Mouse (Mus musculus): ENCODE measurements around the gene Gm1673. TPM values are rescaled to one million over a fixed set of nuclear protein-coding genes. Genes with fewer than 3 reads are reported as not detected.
"Not testable (repeated sequence)": the region's sequence is repeated elsewhere in the genome, so short reads cannot be mapped to it uniquely, and the experiment has no call there.

Gm1673 gene
- total RNA-seq (2021): 10 to 100 TPM; 77.4 to 86.2 TPM
- long read RNA-seq, experiment 1, transcript Gm1673-203 (4 exons, 511 nt): minor isoform, 19 of 43 reads
- long read RNA-seq, experiment 1, transcript Gm1673-201 (4 exons, 477 nt): major isoform, 20 of 43 reads
- long read RNA-seq, experiment 1, partial matches to known transcripts: 0 of 43 reads
- long read RNA-seq, experiment 1, other reads (novel, unspliced or antisense): 2 of 43 reads
- long read RNA-seq, experiment 2, transcript Gm1673-201 (4 exons, 477 nt): minor isoform, 18 of 47 reads
- long read RNA-seq, experiment 2, transcript Gm1673-203 (4 exons, 511 nt): major isoform, 20 of 47 reads
- long read RNA-seq, experiment 2, partial matches to known transcripts: 2 of 47 reads
- long read RNA-seq, experiment 2, other reads (novel, unspliced or antisense): 3 of 47 reads

DNA sequence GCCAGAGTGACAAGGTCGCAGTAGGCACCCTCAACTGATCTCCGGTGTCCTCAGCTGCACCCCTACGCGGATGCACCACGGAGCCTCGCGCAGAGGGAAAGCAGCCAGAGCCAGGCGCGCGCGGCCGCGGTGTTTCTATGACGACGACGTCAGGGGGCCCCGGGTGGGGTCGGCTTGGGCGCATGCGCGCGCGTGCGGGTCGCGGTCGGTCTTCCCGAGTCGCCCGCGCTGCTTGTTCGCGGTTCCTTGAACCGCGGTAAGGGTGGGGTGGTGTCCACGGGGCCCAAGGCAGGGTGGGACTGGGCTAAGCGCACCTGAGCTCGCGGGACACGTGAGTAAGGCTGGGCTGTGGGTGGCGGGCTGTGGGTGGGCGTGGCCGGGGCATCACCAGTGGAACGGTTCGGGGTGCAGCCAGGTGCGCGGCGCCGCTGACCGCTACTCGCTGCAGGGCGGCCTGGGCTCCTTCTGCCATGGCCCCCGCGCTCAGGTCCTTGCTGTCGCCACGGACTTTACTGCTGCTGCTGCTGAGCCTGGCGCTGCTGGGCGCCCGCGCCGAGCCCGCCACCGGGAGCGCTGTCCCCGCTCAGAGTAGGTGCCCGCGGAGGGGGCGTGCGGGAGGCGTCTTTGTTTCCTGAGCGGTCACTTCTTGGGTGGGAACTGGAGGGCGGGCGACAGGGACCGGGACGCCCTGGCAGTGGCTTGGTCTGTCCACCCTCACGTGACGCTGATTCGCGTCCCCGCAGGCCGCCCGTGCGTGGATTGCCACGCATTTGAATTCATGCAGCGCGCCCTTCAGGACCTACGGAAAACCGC is at the start of gene Gm1673:
Gene Gm1673, plus strand, starts transcription at position 125 of the 813 bp plus-strand sequence.
- DNase-seq (ENCODE audit: extremely low spot score in 1 of 2, low spot score in 2 of 2): peak; percentile 90 to 93

DNA sequence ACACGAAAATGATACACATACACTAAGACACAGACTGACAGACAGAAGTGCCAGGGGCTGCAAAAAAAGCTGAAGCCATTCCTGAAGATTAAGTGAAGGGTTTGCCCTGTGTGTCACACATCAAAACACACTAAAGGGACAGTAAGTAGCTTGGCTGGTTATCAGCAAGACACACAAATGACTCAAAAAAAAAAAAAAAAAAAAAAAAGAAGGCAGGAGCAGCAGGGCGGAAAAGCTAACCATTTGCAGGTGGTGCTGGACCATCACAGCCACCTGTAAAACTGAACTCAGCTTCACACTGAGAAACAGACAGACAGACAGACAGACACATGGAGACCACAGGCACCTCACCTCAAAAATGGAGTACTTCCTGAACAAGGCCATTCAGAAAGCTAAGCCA is 49.2 kb upstream of the Gm1673 start:
- no peak for DNase-seq (ENCODE audit: extremely low spot score in 1 of 2, low spot score in 2 of 2)
- no peak overlapping the region for H3K27ac ChIP-seq
- no peak overlapping the region for H3K4me3 ChIP-seq
- TF ChIP-seq CTCF (IDR thresholded peaks at IDR 0.05): no peak
- intact Hi-C loops (cut with DNase I): no loop called here

More for the DNA sequence above, at the start of gene Gm1673:
- intact Hi-C loops (cut with DNase I): loop anchor here (1.0 to 5.0 kb wide), 2 partner anchors 12 to 46 kb away; partner anchors contain the start of genes Nat8l and Nelfa
- peak; percentile 59 for TF ChIP-seq CTCF (IDR thresholded peaks at IDR 0.05)
- H3K4me3 ChIP-seq: peak within 1 kb of the TSS; percentile 96
- peak within 1 kb of the TSS; percentile 98 for H3K27ac ChIP-seq

GRCm38 (mm10) chr5:33934877-33935276 is 48.4 kb upstream of the Gm1673 start:
- Histone ChIP-seq H3K4me3 (peak overlapping the region; percentile 88), H3K27ac (no peak overlapping the region)
- intact Hi-C loops (cut with DNase I): loop anchor here (1.0 to 5.0 kb wide), 2 partner anchors 47 to 62 kb away; partner anchors contain the start of gene Gm1673
- no peak for TF ChIP-seq CTCF (IDR thresholded peaks at IDR 0.05)
- no peak for DNase-seq (ENCODE audit: extremely low spot score in 1 of 2, low spot score in 2 of 2)

- intact Hi-C loops (cut with DNase I): loop anchor here (1.0 to 5.0 kb wide), 4 partner anchors 47 to 153 kb away; partner anchors contain the start of genes Gm1673 and Letm1
- peak overlapping the region; percentile 88 for H3K4me3 ChIP-seq
- peak overlapping the region; percentile 92 for H3K27ac ChIP-seq
- no peak; the same call in 1 of the 2 replicates for TF ChIP-seq CTCF (IDR thresholded peaks at IDR 0.05)
- DNase-seq (ENCODE audit: extremely low spot score in 1 of 2, low spot score in 2 of 2): no peak
Observed at GRCm38 (mm10) chr5:33935700-33936111, 47.5 kb upstream of the Gm1673 start.

DNA sequence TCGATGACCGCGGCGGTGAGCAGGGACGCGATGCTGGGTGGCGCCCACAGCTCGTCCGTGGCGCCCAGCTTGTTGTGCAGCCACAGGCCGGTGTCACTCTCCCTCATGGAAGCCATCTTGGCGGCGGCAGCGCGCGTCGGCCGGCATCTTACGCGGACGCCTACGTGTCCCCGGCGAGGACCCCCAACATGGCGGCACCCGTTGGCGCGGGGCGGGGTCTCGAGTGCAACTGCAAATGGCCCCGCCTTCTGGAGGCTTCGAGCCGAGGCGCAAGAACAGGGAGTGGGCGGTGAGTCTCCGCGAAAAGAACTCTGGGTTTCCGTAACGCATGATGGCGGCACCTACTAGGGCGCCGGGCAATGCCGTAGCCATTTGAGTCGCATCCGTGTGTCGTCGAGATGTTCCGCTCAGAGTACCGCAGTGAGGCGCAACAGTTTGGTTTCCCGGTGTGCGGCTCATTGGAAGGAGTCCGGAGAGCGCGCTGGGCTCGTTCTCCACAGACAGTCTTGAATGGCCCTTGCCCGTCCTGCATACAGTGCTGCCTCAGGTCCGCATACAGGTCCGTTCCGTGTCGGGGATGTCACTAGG is 47.0 kb upstream of the Gm1673 start, which contains the start of gene Nelfa:
Gene Nelfa, minus strand, starts transcription at position 294 of the 588 bp plus-strand sequence.
- intact Hi-C loops (cut with DNase I): loop anchor here (1.0 to 5.0 kb wide), 3 partner anchors 46 to 153 kb away; partner anchors contain the start of genes Gm1673 and Letm1
- TF ChIP-seq CTCF (IDR thresholded peaks at IDR 0.05): no peak; the same call in 1 of the 2 replicates
- Histone ChIP-seq H3K27ac (peak within 1 kb of the TSS; percentile 92), H3K4me3 (peak within 1 kb of the TSS; percentile 88)
- DNase-seq (ENCODE audit: extremely low spot score in 1 of 2, low spot score in 2 of 2): peak; percentile 98 to 99

- intact Hi-C loops (cut with DNase I): loop anchor here (2.0 to 5.0 kb wide), 2 partner anchors 45 to 154 kb away; partner anchors contain the start of genes Gm1673 and Letm1
- TF ChIP-seq CTCF (IDR thresholded peaks at IDR 0.05): no peak
- H3K27ac ChIP-seq: no peak overlapping the region
- peak overlapping the region; percentile 88 for H3K4me3 ChIP-seq
- no peak for DNase-seq (ENCODE audit: extremely low spot score in 1 of 2, low spot score in 2 of 2)
Observed at GRCm38 (mm10) chr5:33937230-33937629, 46.0 kb upstream of the Gm1673 start.

DNA sequence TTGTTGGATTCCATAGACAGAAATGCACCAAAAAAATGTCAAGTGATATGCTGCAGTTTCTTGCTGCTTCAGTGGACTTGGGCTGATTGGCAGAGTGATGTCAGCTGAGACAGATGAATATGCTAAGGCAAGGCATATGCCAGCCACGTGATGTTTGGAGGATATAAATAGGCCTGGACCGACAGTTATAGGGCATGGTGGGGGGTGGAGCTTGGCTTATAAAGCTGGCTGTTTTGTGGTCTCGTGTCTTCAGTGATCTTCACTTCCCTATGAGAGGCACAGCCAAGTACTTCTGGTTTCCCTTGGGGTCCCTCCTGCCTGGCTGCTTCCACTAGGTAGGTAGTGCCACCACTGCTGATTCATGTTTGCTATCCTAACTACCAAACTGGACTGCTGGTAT is 44.8 kb upstream of the Gm1673 start:
- no peak for TF ChIP-seq CTCF (IDR thresholded peaks at IDR 0.05)
- Histone ChIP-seq H3K27ac (no peak overlapping the region), H3K4me3 (no peak overlapping the region)
- DNase-seq (ENCODE audit: extremely low spot score in 1 of 2, low spot score in 2 of 2): no peak
- intact Hi-C loops (cut with DNase I): loop anchor here (5.0 kb wide), 1 partner anchor 44 kb away; the partner anchor contains the start of gene Gm1673

- DNase-seq (ENCODE audit: extremely low spot score in 1 of 2, low spot score in 2 of 2); intact Hi-C loops (cut with DNase I); H3K27ac ChIP-seq; H3K4me3 ChIP-seq: not testable (repeated sequence)
Observed at GRCm38 (mm10) chr5:33947035-33947434, 36.2 kb upstream of the Gm1673 start.

- DNase-seq (ENCODE audit: extremely low spot score in 1 of 2, low spot score in 2 of 2): no peak
- intact Hi-C loops (cut with DNase I): no loop called here
- H3K4me3 ChIP-seq: no peak overlapping the region
- H3K27ac ChIP-seq: no peak overlapping the region
- no peak for TF ChIP-seq CTCF (IDR thresholded peaks at IDR 0.05)
Observed at GRCm38 (mm10) chr5:33948314-33948713, 34.9 kb upstream of the Gm1673 start.

- no peak for TF ChIP-seq CTCF (IDR thresholded peaks at IDR 0.05)
- no peak for DNase-seq (ENCODE audit: extremely low spot score in 1 of 2, low spot score in 2 of 2)
- H3K27ac ChIP-seq: peak overlapping the region; percentile 55
- intact Hi-C loops (cut with DNase I): loop anchor here (10.0 kb wide), 1 partner anchor 279 kb away; no protein-coding TSS in a partner anchor
- H3K4me3 ChIP-seq: peak overlapping the region; percentile 51
Observed at GRCm38 (mm10) chr5:33953471-33954185, 29.6 kb upstream of the Gm1673 start.

All from left cerebral cortex, adult 2 months (tissue).